Mouse (Mus musculus): ENCODE results near the gene Katnb1. TPM values are rescaled to one million over a fixed set of nuclear protein-coding genes. Genes with fewer than 3 reads are reported as not detected.

Gene Katnb1
- total RNA-seq, 2 experiments from 2014 or later = 6.4 to 7.6 TPM

- DNase-seq = no peak
- no peak for TF ChIP-seq CTCF (IDR thresholded peaks at IDR 0.05)
- H3K27ac ChIP-seq = no peak overlapping the region
- H3K4me3 ChIP-seq = no peak overlapping the region
- intact Hi-C loops (cut with DNase I) = no loop called here
Measured at GRCm38 (mm10) chr8:95058661-95059060, 22.3 kb upstream of the Katnb1 start.

- intact Hi-C loops (cut with DNase I) = no loop called here
- no peak for TF ChIP-seq CTCF (IDR thresholded peaks at IDR 0.05)
- Histone ChIP-seq H3K27ac (no peak overlapping the region), H3K4me3 (no peak overlapping the region)
- DNase-seq = no peak
Measured at GRCm38 (mm10) chr8:95059812-95060533, 21.0 kb upstream of the Katnb1 start.

- no peak overlapping the region for H3K4me3 ChIP-seq
- DNase-seq = no peak
- intact Hi-C loops (cut with DNase I) = no loop called here
- no peak for TF ChIP-seq CTCF (IDR thresholded peaks at IDR 0.05)
- no peak overlapping the region for H3K27ac ChIP-seq
Measured at GRCm38 (mm10) chr8:95064531-95064930, 16.5 kb upstream of the Katnb1 start.

- TF ChIP-seq CTCF (IDR thresholded peaks at IDR 0.05) = peak; percentile 74
- no peak overlapping the region for H3K27ac ChIP-seq
- H3K4me3 ChIP-seq = no peak overlapping the region
- peak; percentile 60 for DNase-seq
- intact Hi-C loops (cut with DNase I) = no loop called here
Measured at GRCm38 (mm10) chr8:95067582-95067981, 13.4 kb upstream of the Katnb1 start.

- DNase-seq = no peak
- Histone ChIP-seq H3K27ac (no peak overlapping the region), H3K4me3 (no peak overlapping the region)
- intact Hi-C loops (cut with DNase I) = no loop called here
- TF ChIP-seq CTCF (IDR thresholded peaks at IDR 0.05) = no peak
Measured at GRCm38 (mm10) chr8:95075504-95075903, 5.5 kb upstream of the Katnb1 start.

- DNase-seq = no peak
- Histone ChIP-seq H3K4me3 (no peak overlapping the region), H3K27ac (no peak overlapping the region)
- intact Hi-C loops (cut with DNase I) = no loop called here
- no peak for TF ChIP-seq CTCF (IDR thresholded peaks at IDR 0.05)
Measured at GRCm38 (mm10) chr8:95076151-95076550, 4.8 kb upstream of the Katnb1 start.

GRCm38 (mm10) chr8:95078055-95078454 lies 2.9 kb upstream of the Katnb1 start:
- Histone ChIP-seq H3K4me3 (no peak overlapping the region), H3K27ac (no peak overlapping the region)
- no peak for TF ChIP-seq CTCF (IDR thresholded peaks at IDR 0.05)
- no peak for DNase-seq
- intact Hi-C loops (cut with DNase I) = no loop called here

- H3K4me3 ChIP-seq = no peak overlapping the region
- intact Hi-C loops (cut with DNase I) = no loop called here
- H3K27ac ChIP-seq = no peak overlapping the region
- no peak for DNase-seq
- TF ChIP-seq CTCF (IDR thresholded peaks at IDR 0.05) = no peak
Measured at GRCm38 (mm10) chr8:95079305-95079704, 1.7 kb upstream of the Katnb1 start.

GRCm38 (mm10) chr8:95081650-95082049 lies 664 bp downstream of the Katnb1 start:
- TF ChIP-seq CTCF (IDR thresholded peaks at IDR 0.05) = no peak
- intact Hi-C loops (cut with DNase I) = loop anchor here (5.0 kb wide), 1 partner anchor 251 kb away; the partner anchor contains the start of genes Usb1 and Zfp319
- no peak for DNase-seq
- H3K4me3 ChIP-seq = peak overlapping the region; percentile 90
- peak overlapping the region; percentile 81 for H3K27ac ChIP-seq

- DNase-seq = no peak
- H3K27ac ChIP-seq = no peak overlapping the region
- intact Hi-C loops (cut with DNase I) = loop anchor here (5.0 kb wide), 1 partner anchor 248 kb away; the partner anchor contains the start of genes Usb1 and Zfp319
- no peak overlapping the region for H3K4me3 ChIP-seq
- TF ChIP-seq CTCF (IDR thresholded peaks at IDR 0.05) = no peak
Measured at GRCm38 (mm10) chr8:95084261-95084660, 3.3 kb downstream of the Katnb1 start.

GRCm38 (mm10) chr8:95084744-95085431 lies 3.9 kb downstream of the Katnb1 start:
- DNase-seq = no peak
- H3K4me3 ChIP-seq = no peak overlapping the region
- intact Hi-C loops (cut with DNase I) = loop anchor here (5.0 kb wide), 1 partner anchor 247 kb away; the partner anchor contains the start of genes Usb1 and Zfp319
- no peak overlapping the region for H3K27ac ChIP-seq
- TF ChIP-seq CTCF (IDR thresholded peaks at IDR 0.05) = no peak

GRCm38 (mm10) chr8:95085432-95086141 lies 4.6 kb downstream of the Katnb1 start:
- TF ChIP-seq CTCF (IDR thresholded peaks at IDR 0.05) = no peak
- intact Hi-C loops (cut with DNase I) = no loop called here
- no peak overlapping the region for H3K4me3 ChIP-seq
- no peak overlapping the region for H3K27ac ChIP-seq
- no peak for DNase-seq

GRCm38 (mm10) chr8:95093574-95093973 lies 12.6 kb downstream of the Katnb1 start:
- no peak overlapping the region for H3K27ac ChIP-seq
- no peak for TF ChIP-seq CTCF (IDR thresholded peaks at IDR 0.05)
- intact Hi-C loops (cut with DNase I) = no loop called here
- DNase-seq = no peak
- H3K4me3 ChIP-seq = no peak overlapping the region
